Comparison of ENCODE assay signal across 23 mouse cellular contexts in genomic region chr14:33287920-33288319, GRCm38 (mm10).
"Had no signal": no experiment of that assay in that cellular context is flagged by ENCODE, and none has a peak within 500 bp of the region (broad histone marks: within the 10 kb centered on the region; RNA-seq: fewer than 3 reads in every experiment).

No protein-coding gene starts in this region.

- H3K27ac ChIP-seq: heart, adult 2 months; heart, embryonic 13.5 days; heart, embryonic 15.5 days; hindbrain, embryonic 13.5 days; hindbrain, embryonic 15.5 days; hindbrain, postnatal 0 days; limb, embryonic 13.5 days; limb, embryonic 15.5 days had no signal

- DNase-seq: gastrocnemius, postnatal 14 days; gastrocnemius, postnatal 36 days; heart, adult 11 months; heart, adult 2 months; heart, postnatal 14 days; heart, postnatal 36 days; kidney, adult 11 months; kidney, adult 2 months; kidney, adult 9 months; kidney, postnatal 10 days; kidney, postnatal 36 days; layer of hippocampus, adult 9-11 months; layer of hippocampus, postnatal 36 days; left cerebral cortex, postnatal 4 days had no signal

- H3K9me3 ChIP-seq: heart, embryonic 13.5 days; heart, embryonic 15.5 days; hindbrain, embryonic 13.5 days; hindbrain, embryonic 15.5 days; limb, embryonic 13.5 days; limb, embryonic 15.5 days had no signal

- ATAC-seq: hindbrain, postnatal 0 days; intestine, embryonic 16.5 days had no signal

- H3K4me1 ChIP-seq: hindbrain, embryonic 15.5 days; limb, embryonic 13.5 days; limb, embryonic 15.5 days had no signal

- H3K4me3 ChIP-seq: heart, adult 2 months; heart, embryonic 13.5 days; heart, embryonic 15.5 days; hindbrain, embryonic 13.5 days; hindbrain, embryonic 15.5 days; limb, embryonic 13.5 days; limb, embryonic 15.5 days had no signal

- H3K36me3 ChIP-seq: heart, embryonic 13.5 days; heart, embryonic 15.5 days; hindbrain, embryonic 13.5 days; hindbrain, embryonic 15.5 days; limb, embryonic 13.5 days; limb, embryonic 15.5 days had no signal

- H3K9ac ChIP-seq: heart, embryonic 13.5 days; heart, embryonic 15.5 days; hindbrain, embryonic 13.5 days; hindbrain, embryonic 15.5 days; limb, embryonic 13.5 days; limb, embryonic 15.5 days had no signal

- H3K4me2 ChIP-seq: heart, embryonic 11.5 days; heart, embryonic 13.5 days; heart, embryonic 15.5 days; hindbrain, embryonic 13.5 days; hindbrain, embryonic 15.5 days; limb, embryonic 13.5 days; limb, embryonic 15.5 days had no signal

- H3K27me3 ChIP-seq: heart, embryonic 15.5 days; hindbrain, embryonic 15.5 days; limb, embryonic 13.5 days; limb, embryonic 15.5 days had no signal
